Comparison of ENCODE assay signal across 8 mouse cellular contexts in genomic region chr11:70763582-70763935, GRCm38 (mm10). TPM values are rescaled to one million over a fixed set of nuclear protein-coding genes. Genes with fewer than 3 reads are reported as not detected.
DNase-seq lines count a peak whose midpoint lies in the region; ATAC-seq and TF ChIP-seq lines count a peak whose summit lies in the region.

No protein-coding gene starts in this region.

- no peak for TF ChIP-seq CTCF in heart, adult 2 months (IDR thresholded peaks at IDR 0.05)
- TF ChIP-seq CTCF in heart, postnatal 0 days (IDR thresholded peaks at IDR 0.05; ENCODE audit: low read depth) = no peak

- H3K4me2 ChIP-seq in heart, postnatal 0 days (ENCODE audit: low read depth, low read length) = peak overlapping the region; percentile 82
- H3K4me2 ChIP-seq in liver, embryonic 16.5 days (ENCODE audit: low read depth, low read length) = peak overlapping the region; percentile 91

- intact Hi-C loops in heart, adult 2 months (cut with DNase I) = no loop called here
- intact Hi-C loops in heart, postnatal 25 days (cut with DNase I) = no loop called here

- H3K9me3 ChIP-seq in heart, postnatal 0 days (replicated peaks; ENCODE audit: control insufficient read depth, low read length) = no peaks in the 10 kb centered on the region
- H3K9me3 ChIP-seq in liver, embryonic 16.5 days (replicated peaks; ENCODE audit: control insufficient read depth, low read length) = no peaks in the 10 kb centered on the region

- H3K9ac ChIP-seq in heart, adult 2 months (ENCODE audit: low read depth, low read length) = peak overlapping the region; percentile 84
- peak overlapping the region; percentile 75 for H3K9ac ChIP-seq in heart, postnatal 0 days (replicated peaks; ENCODE audit: low read depth, low read length)
- H3K9ac ChIP-seq in liver, embryonic 16.5 days (ENCODE audit: low read depth, low read length) = peak overlapping the region; percentile 79

- TF ChIP-seq EP300 in heart, adult 2 months (IDR thresholded peaks at IDR 0.05; ENCODE audit: insufficient read depth, low read depth, low read length) = no peak
- TF ChIP-seq EP300 in heart, postnatal 0 days (IDR thresholded peaks at IDR 0.05; ENCODE audit: low read depth) = no peak

- H3K27me3 ChIP-seq in heart, adult 2 months (ENCODE audit: control insufficient read depth, insufficient read depth, low read length) = no peaks in the 10 kb centered on the region
- no peaks in the 10 kb centered on the region for H3K27me3 ChIP-seq in heart, postnatal 0 days (ENCODE audit: control insufficient read depth, insufficient read depth, low read length)
- H3K27me3 ChIP-seq in liver, embryonic 16.5 days (ENCODE audit: control insufficient read depth, insufficient read depth, low read depth, low read length) = no peaks in the 10 kb centered on the region

- DNase-seq in heart, adult 2 months = no peak
- no peak for DNase-seq in heart, postnatal 25 days (ENCODE audit: low spot score)
- peak; percentile 73 for DNase-seq in ES-CJ7 (ENCODE audit: low read depth, low spot score)
- DNase-seq in heart, postnatal 0 days (ENCODE audit: low spot score) = no peak
- DNase-seq in adrenal gland, adult 8-10 months = no peak
- DNase-seq in layer of hippocampus, postnatal 10 days (ENCODE audit: low spot score in 2 of 2) = no peak
- no peak for DNase-seq in right cerebral cortex, postnatal 10 days (ENCODE audit: low spot score in 2 of 2)

- no peaks in the 10 kb centered on the region for H3K79me2 ChIP-seq in heart, adult 2 months (replicated peaks; ENCODE audit: control insufficient read depth, insufficient read depth, low read length)

- H3K4me3 ChIP-seq in heart, adult 2 months = peak overlapping the region; percentile 77
- H3K4me3 ChIP-seq in heart, postnatal 0 days (ENCODE audit: low read depth, low read length) = peak overlapping the region; percentile 77
- H3K4me3 ChIP-seq in liver, embryonic 16.5 days (ENCODE audit: low read depth, low read length) = peak overlapping the region; percentile 74

- H3K36me3 ChIP-seq in heart, adult 2 months (ENCODE audit: control insufficient read depth, insufficient read depth, low read length) = peaks cover 10% of the 10 kb centered on the region
- H3K36me3 ChIP-seq in heart, postnatal 0 days (replicated peaks; ENCODE audit: control insufficient read depth, insufficient read depth, low read length) = peaks cover 9% of the 10 kb centered on the region
- no peaks in the 10 kb centered on the region; the same call in 1 of the 2 replicates for H3K36me3 ChIP-seq in liver, embryonic 16.5 days (ENCODE audit: control insufficient read depth, insufficient read depth)

- H3K4me1 ChIP-seq in heart, adult 2 months (ENCODE audit: control insufficient read depth, insufficient read depth, low read length) = peaks cover 4% of the 10 kb centered on the region
- peaks cover 13% of the 10 kb centered on the region for H3K4me1 ChIP-seq in heart, postnatal 0 days (ENCODE audit: control insufficient read depth, insufficient read depth)
- peaks cover 7% of the 10 kb centered on the region for H3K4me1 ChIP-seq in liver, embryonic 16.5 days (ENCODE audit: control insufficient read depth, low read depth, low read length)

- H3K27ac ChIP-seq in heart, adult 2 months = peak overlapping the region; percentile 89
- peak overlapping the region; percentile 91 for H3K27ac ChIP-seq in heart, postnatal 0 days (ENCODE audit: low read depth)
- H3K27ac ChIP-seq in liver, embryonic 16.5 days (ENCODE audit: low read length) = peak overlapping the region; percentile 80

- no peak for TF ChIP-seq POLR2A in heart, adult 2 months (IDR thresholded peaks at IDR 0.05; ENCODE audit: insufficient read depth, low read depth, low read length)

- WGBS in heart, adult 2 months = 20% methylated on average over 3 of the region's 3 CpGs
- 28% methylated on average over 3 of the region's 3 CpGs for WGBS in heart, postnatal 0 days
- 28% methylated on average over 3 of the region's 3 CpGs for WGBS in liver, embryonic 16.5 days (ENCODE audit: insufficient replicate concordance)

- ATAC-seq in heart, postnatal 0 days (ENCODE audit: insufficient read depth, low read depth) = no peak
- no peak for ATAC-seq in liver, embryonic 16.5 days (ENCODE audit: low read depth)

RNA-seq across cellular contexts. Expression of gene Zfp3, which starts 0.5 kb away (rescaled TPM):
- 1 to 10 TPM; 7.5 to 8.5 TPM for total RNA-seq in heart, adult 2 months (2021)
- polyA plus RNA-seq in heart, adult 2 months (2012; rRNA removed) = 1.5 and 3.5 TPM in 2 replicates
- 1 to 10 TPM; 7.7 to 7.8 TPM for total RNA-seq in heart, postnatal 25 days (2021)
- total RNA-seq in heart, postnatal 0 days (2014; rRNA removed; ENCODE audit: low replicate concordance) = 4.2 and 4.9 TPM in 2 replicates
- 9.6 and 10.8 TPM in 2 replicates for polyA plus RNA-seq in heart, postnatal 0 days (2015; fragmentation: Nextera tagmentation; extraction: Ambion mirVana)
- polyA plus RNA-seq in liver, embryonic 16.5 days (2015; fragmentation: Nextera tagmentation; extraction: Ambion mirVana) = 1.3 and 1.6 TPM in 2 replicates
- 10 to 100 TPM; 11.7 to 14.8 (median 13.9) TPM for total RNA-seq in adrenal gland, adult 8-10 months (2022)
- total RNA-seq in layer of hippocampus, postnatal 10 days (2021) = 10 to 100 TPM; 16.2 to 17.4 TPM

RNA-seq across cellular contexts. Expression of gene Scimp, which starts 48.8 kb away (rescaled TPM):
- total RNA-seq in heart, adult 2 months (2021) = under 1 TPM; 0.27 to 0.70 TPM
- polyA plus RNA-seq in heart, adult 2 months (2012; rRNA removed) = 0.84 and 1.00 TPM in 2 replicates
- total RNA-seq in heart, postnatal 25 days (2021) = under 1 TPM; 0.55 to 0.64 TPM
- not detected in 2 replicates for total RNA-seq in heart, postnatal 0 days (2014; rRNA removed; ENCODE audit: low replicate concordance)
- polyA plus RNA-seq in heart, postnatal 0 days (2015; fragmentation: Nextera tagmentation; extraction: Ambion mirVana) = 0.38 and 0.49 TPM in 2 replicates
- polyA plus RNA-seq in liver, embryonic 16.5 days (2015; fragmentation: Nextera tagmentation; extraction: Ambion mirVana) = 0.57 and 1.0 TPM in 2 replicates
- total RNA-seq in adrenal gland, adult 8-10 months (2022) = 1 to 10 TPM; 1.1 to 2.7 (median 2.0) TPM
- not detected for total RNA-seq in layer of hippocampus, postnatal 10 days (2021)
